Mouse (Mus musculus) spleen, adult 10 weeks (tissue): ENCODE measurements around the gene Ube2u. TPM values are rescaled to one million over a fixed set of nuclear protein-coding genes. Genes with fewer than 3 reads are reported as not detected.

Experiments used
- polyA plus RNA-seq: library from polyadenylated mRNA; stranded (reverse); fragments of 350-450 nt; fragmentation: Illumina TruSeq; extraction: RNeasy Lipid Tissue Mini Kit (QIAGEN cat#74804); gene quantifications from one replicate; pipeline ENCODE4 v1.2.3, GENCODE M21; 2015; ENCODE audit warnings: low replicate concordance; ENCODE audit not compliant: insufficient read depth

Gene Ube2u
- polyA plus RNA-seq: not detected

DNA sequence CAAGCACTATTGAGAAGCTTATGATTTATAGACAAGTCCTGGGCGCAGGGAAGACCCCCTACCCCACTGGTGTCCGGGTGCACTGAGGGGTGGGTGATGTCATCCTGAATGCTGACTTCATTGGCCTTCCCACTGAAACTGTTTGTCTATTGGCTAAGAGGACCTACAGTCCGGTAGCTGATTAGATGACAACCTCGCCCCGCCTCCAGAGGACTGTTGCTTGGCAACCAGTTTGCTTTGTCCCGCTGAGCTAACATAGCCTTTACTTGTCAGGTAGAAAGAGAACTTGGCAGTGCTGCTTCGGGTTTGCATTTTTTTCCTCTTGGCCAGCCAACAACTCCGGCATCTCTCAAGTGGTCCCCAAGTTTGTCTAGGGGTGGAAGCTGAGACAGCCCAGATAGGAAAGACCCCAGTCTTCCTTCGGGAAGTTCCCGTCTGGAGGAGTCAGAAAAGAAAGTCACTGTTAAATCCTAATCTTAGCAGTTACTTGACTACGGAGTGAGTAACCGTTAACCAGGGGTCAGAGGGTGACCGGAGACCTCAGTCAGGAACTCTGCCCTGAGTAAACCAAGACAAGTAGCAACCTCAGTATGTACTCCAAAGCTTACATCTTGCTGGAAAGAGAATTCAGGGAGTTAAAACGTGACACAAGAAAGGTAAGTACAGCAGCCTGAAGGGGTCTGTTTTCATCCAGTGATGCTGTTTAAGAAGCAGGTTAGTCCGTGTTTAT, at the start of gene Ube2u:
Gene Ube2u, plus strand, starts transcription at position 258 of the 730 bp plus-strand sequence.

